Mouse (Mus musculus) lung, adult 2 months (tissue): ENCODE measurements at regions not wholly inside any gene's neighbourhood (a gene's known extent, or its start where the extent isn't known, plus 50 kb on each side); places are given as distances from the start of the nearest gene placed in this dataset.

ENCODE experiments used
- CTCF ChIP-seq: fragments of 200-500 bp; IDR thresholded peaks from 2 replicates; pipeline ENCODE4 v1.5.1; 2011; ENCODE audit warnings: mild to moderate bottlenecking, low read length, control low read depth; ENCODE audit not compliant: insufficient read depth
- POLR2A ChIP-seq: fragments of 200-500 bp; IDR thresholded peaks from 2 replicates; pipeline ENCODE4 v1.6.1; 2011; ENCODE audit warnings: low read depth, mild to moderate bottlenecking, control low read depth, low read length, borderline replicate concordance; ENCODE audit errors: extremely low read depth

- TF ChIP-seq CTCF (no peak), POLR2A (no peak)
These were observed 619.6 kb upstream of the Cited2 start for GRCm38 (mm10) chr10:17103416-17103815.
